ENCODE assay signal across 9 mouse cellular contexts in the genomic region with DNA sequence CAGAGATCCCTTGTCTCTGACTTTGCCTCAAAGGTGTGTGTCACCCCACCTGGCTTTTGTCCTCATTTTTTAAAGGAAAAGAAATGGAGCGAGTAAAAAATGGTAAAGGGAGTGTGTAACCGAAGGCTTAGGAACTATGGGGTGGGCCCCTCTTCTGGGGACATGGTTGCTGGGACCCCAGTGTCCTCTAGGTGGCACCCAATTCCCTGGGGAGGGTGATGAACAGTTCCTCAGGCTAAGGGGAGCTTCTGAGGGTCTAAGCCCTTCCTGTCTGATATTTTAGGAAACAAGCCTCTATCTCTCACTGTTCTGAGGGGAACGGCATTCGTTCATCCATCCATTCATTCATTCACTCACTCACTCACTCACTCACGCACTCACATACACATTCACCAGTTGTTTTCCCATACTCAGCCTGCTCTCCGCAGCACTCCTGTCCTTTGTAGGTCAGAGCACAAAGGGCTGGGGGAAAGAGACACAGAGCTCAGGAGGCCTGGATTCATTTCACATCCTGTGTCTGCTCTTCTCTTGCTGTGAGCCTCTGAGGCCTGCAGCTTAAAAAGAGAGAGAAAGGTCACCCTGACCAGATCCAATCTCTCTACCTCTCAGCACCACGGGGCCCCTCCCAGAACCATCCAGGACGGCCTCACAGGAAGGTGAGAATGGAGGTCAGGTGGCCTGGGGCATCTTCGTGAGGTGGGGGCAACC. TPM values are rescaled to one million over a fixed set of nuclear protein-coding genes. Genes with fewer than 3 reads are reported as not detected.
DNase-seq lines count a peak whose midpoint lies in the region; ATAC-seq lines count a peak whose summit lies in the region.
"Had no signal": no experiment of that assay in that cellular context is flagged by ENCODE, and none has a peak within 500 bp of the region (broad histone marks: within the 10 kb centered on the region; RNA-seq: fewer than 3 reads in every experiment).

No protein-coding gene starts in this region.

- DNase-seq in cerebellum, postnatal 14 days, result peak; percentile 16 to 43
- no peak for DNase-seq in cerebellum, adult 9-11 months
- peak; percentile 52 for DNase-seq in left cerebral cortex, postnatal 4 days
- DNase-seq in left cerebral cortex, postnatal 36 days (ENCODE audit: low spot score in 2 of 2), result no peak
- DNase-seq in Muller cell, postnatal 12 days (ENCODE audit: inconsistent ontology term), result peak; percentile 47
- DNase-seq in heart, postnatal 10 days, result peak; percentile 17 to 29
- DNase-seq in testis, postnatal 14 days (ENCODE audit: low spot score), result no peak

- H3K27me3 ChIP-seq in stomach, embryonic 16.5 days (ENCODE audit: control insufficient read depth, insufficient read depth, low read length), result no peaks in the 10 kb centered on the region

- no peak overlapping the region for H3K9ac ChIP-seq in stomach, embryonic 16.5 days (ENCODE audit: low read length)

- no peaks in the 10 kb centered on the region for H3K9me3 ChIP-seq in stomach, embryonic 16.5 days (replicated peaks; ENCODE audit: control insufficient read depth, low read length)

- no peaks in the 10 kb centered on the region for H3K36me3 ChIP-seq in stomach, embryonic 16.5 days (ENCODE audit: control insufficient read depth, insufficient read depth, low read length)

- intact Hi-C loops in left cerebral cortex, postnatal 4 days (cut with DNase I), result no loop called here
- intact Hi-C loops in left cerebral cortex, postnatal 36 days (cut with DNase I), result loop anchor here (5.0 kb wide), 1 partner anchor 63 kb away; no protein-coding TSS in a partner anchor
- intact Hi-C loops in heart, postnatal 10 days (cut with DNase I), result loop anchor here (5.0 kb wide), 1 partner anchor 63 kb away; no protein-coding TSS in a partner anchor

- no peak overlapping the region for H3K4me3 ChIP-seq in stomach, embryonic 16.5 days (replicated peaks; ENCODE audit: low read length)

- H3K4me2 ChIP-seq in stomach, embryonic 16.5 days (ENCODE audit: low read depth, low read length), result no peak overlapping the region

- peak; percentile 56; the same call in 1 of the 2 replicates for ATAC-seq in stomach, embryonic 16.5 days (ENCODE audit: insufficient read depth, low FRiP score)

- 49% methylated on average over 9 of the region's 9 CpGs for WGBS in stomach, embryonic 16.5 days

- H3K4me1 ChIP-seq in stomach, embryonic 16.5 days (ENCODE audit: control insufficient read depth, insufficient read depth, low read length), result peaks cover 7% of the 10 kb centered on the region; the same call in 1 of the 2 replicates

- no peak overlapping the region for H3K27ac ChIP-seq in stomach, embryonic 16.5 days (ENCODE audit: low read length)

RNA-seq across cellular contexts. Expression of gene Hand1, which starts 36.3 kb away (rescaled TPM):
- not detected for total RNA-seq in left cerebral cortex, postnatal 4 days (2021)
- not detected for total RNA-seq in left cerebral cortex, postnatal 36 days (2021)
- under 1 TPM in 1 of 2 experiments, not detected in 1; 0.15 TPM for total RNA-seq in heart, postnatal 10 days (2021)
- polyA plus RNA-seq in stomach, embryonic 16.5 days (2015; fragmentation: Nextera tagmentation; extraction: Ambion mirVana), result 1.0 and 1.4 TPM in 2 replicates
- total RNA-seq: heart, postnatal 14 days had no signal

Comparison
In these comparisons a context has a peak if more than half of its experiments do, and no peak if none do; other contexts are left out.
1. DNase-seq: peak in cerebellum, postnatal 14 days (2 of 2), left cerebral cortex, postnatal 4 days (single experiment), Muller cell, postnatal 12 days (single experiment) and heart, postnatal 10 days (2 of 2); none in cerebellum, adult 9-11 months (single experiment), left cerebral cortex, postnatal 36 days (0 of 2) and testis, postnatal 14 days (single experiment).